Mouse (Mus musculus) monocyte, adult 5-6 weeks (primary cell): Measurements from ENCODE around the gene Pusl1. TPM values are rescaled to one million over a fixed set of nuclear protein-coding genes. Genes with fewer than 3 reads are reported as not detected.

ENCODE experiments used
- ATAC-seq: fragments of 153-309, 156-312 bp; replicated peaks from 2 replicates; pipeline ENCODE4 v1.8.0; 2017; ENCODE audit warnings: mild to moderate bottlenecking; ENCODE audit not compliant: low TSS enrichment, insufficient number of reproducible peaks, severe bottlenecking, poor library complexity, low FRiP score
- total RNA-seq: library from RNA; stranded (forward); fragments of 200-1000, 200-491, 200-594 nt; gene quantifications from 3 replicates; pipeline ENCODE4 v1.2.3, GENCODE M21; 2017

Pusl1 gene
- total RNA-seq, 1 experiment from 2014 or later: 3.8 TPM

GRCm38 (mm10) chr4:155849391-155849790, 42.2 kb downstream of the Pusl1 start:
- no peak for ATAC-seq

- ATAC-seq: no peak
Measured at GRCm38 (mm10) chr4:155848434-155849095, 43.0 kb downstream of the Pusl1 start.

GRCm38 (mm10) chr4:155847591-155848352, 43.8 kb downstream of the Pusl1 start:
- no peak for ATAC-seq

GRCm38 (mm10) chr4:155846871-155847578, 44.6 kb downstream of the Pusl1 start, which contains the start of gene Dvl1:
Dvl1 (plus strand) TSS chr4:155847402.
- ATAC-seq: peak; percentile 36

GRCm38 (mm10) chr4:155843231-155843630, 48.4 kb downstream of the Pusl1 start:
- ATAC-seq: no peak

- ATAC-seq: no peak
Measured at GRCm38 (mm10) chr4:155841651-155842270, 49.8 kb downstream of the Pusl1 start.

GRCm38 (mm10) chr4:155841003-155841454, 50.6 kb downstream of the Pusl1 start:
- peak; percentile 68 for ATAC-seq

GRCm38 (mm10) chr4:155840076-155841002, 51.2 kb downstream of the Pusl1 start:
- ATAC-seq: no peak

GRCm38 (mm10) chr4:155839483-155839910, 52.1 kb downstream of the Pusl1 start, which contains the start of gene Mxra8:
Mxra8 (plus strand) TSS chr4:155839680.
- ATAC-seq: no peak

GRCm38 (mm10) chr4:155838187-155839153, 53.1 kb downstream of the Pusl1 start:
- no peak for ATAC-seq

Other genes starting within 250 kb of the Pusl1 start
- gene Gm10563, start 246.4 kb downstream of the Pusl1 start, total RNA-seq: not detected in 3 replicates
- not detected in 3 replicates for gene Mmp23, start 238.4 kb downstream of the Pusl1 start, total RNA-seq
- 14.3 to 35.4 TPM (median 16.5 TPM) in 3 replicates for gene Mib2, start 222.6 kb downstream of the Pusl1 start, total RNA-seq
- 0.21 to 0.68 TPM (median 0.48 TPM) in 3 replicates for gene Fndc10, start 197.4 kb downstream of the Pusl1 start, total RNA-seq
- 131 to 171 TPM (median 143 TPM) in 3 replicates for gene Ssu72, start 187.0 kb downstream of the Pusl1 start, total RNA-seq
- 0.10 to 0.86 TPM in 2 of 3 replicates, not detected in the other for gene Tmem240, start 157.0 kb downstream of the Pusl1 start, total RNA-seq
- 24.8 to 30.3 TPM (median 26.4 TPM) in 3 replicates for gene Atad3a, start 130.7 kb downstream of the Pusl1 start, total RNA-seq
- 0.49 to 1.3 TPM in 2 of 3 replicates, not detected in the other for gene Vwa1, start 117.1 kb downstream of the Pusl1 start, total RNA-seq
- not detected in 3 replicates for gene Tmem88b, start 105.9 kb downstream of the Pusl1 start, total RNA-seq
- gene Ankrd65, start 101.3 kb downstream of the Pusl1 start, total RNA-seq: not detected in 3 replicates
- gene Mrpl20, start 88.9 kb downstream of the Pusl1 start, total RNA-seq: 39.1 to 56.7 TPM (median 44.1 TPM) in 3 replicates
- 228 to 239 TPM (median 228 TPM) in 3 replicates for gene Ccnl2, start 79.3 kb downstream of the Pusl1 start, total RNA-seq
- gene Aurkaip1, start 60.5 kb downstream of the Pusl1 start, total RNA-seq: 102 to 125 TPM (median 108 TPM) in 3 replicates
- 0.29 to 15.8 TPM (median 2.0 TPM) in 3 replicates for gene Mxra8, start 52.1 kb downstream of the Pusl1 start, total RNA-seq
- 18.8 to 30.1 TPM (median 27.0 TPM) in 3 replicates for gene Dvl1, start 44.4 kb downstream of the Pusl1 start, total RNA-seq
- gene Tas1r3, start 28.4 kb downstream of the Pusl1 start, total RNA-seq: 0.29 to 1.6 TPM (median 0.64 TPM) in 3 replicates
- 5.7 to 8.4 TPM (median 6.6 TPM) in 3 replicates for gene Cptp, start 22.3 kb downstream of the Pusl1 start, total RNA-seq
- 21.5 to 28.1 TPM (median 24.5 TPM) in 3 replicates for gene Ints11, start 22.2 kb downstream of the Pusl1 start, total RNA-seq
- gene Acap3, start within 50 bp of the Pusl1 start, total RNA-seq: 17.2 to 19.3 TPM (median 17.3 TPM) in 3 replicates
- 79.0 to 128 TPM (median 101 TPM) in 3 replicates for gene Ube2j2, start 52.0 kb upstream of the Pusl1 start, total RNA-seq
- 0.85 to 1.4 TPM in 2 of 3 replicates, not detected in the other for gene C1qtnf12, start 70.5 kb upstream of the Pusl1 start, total RNA-seq
- 2.8 to 3.5 TPM (median 3.1 TPM) in 3 replicates for gene B3galt6, start 100.9 kb upstream of the Pusl1 start, total RNA-seq
- gene Sdf4, start 101.1 kb upstream of the Pusl1 start, total RNA-seq: 300 to 351 TPM (median 344 TPM) in 3 replicates
- gene Tnfrsf4, start 122.1 kb upstream of the Pusl1 start, total RNA-seq: 1.8 to 6.6 TPM (median 5.3 TPM) in 3 replicates
- 29.2 to 74.7 TPM (median 38.4 TPM) in 3 replicates for gene Tnfrsf18, start 134.4 kb upstream of the Pusl1 start, total RNA-seq
- gene Ttll10, start 167.6 kb upstream of the Pusl1 start, total RNA-seq: not detected in 3 replicates
- gene 9430015G10Rik, start 218.2 kb upstream of the Pusl1 start, total RNA-seq: 5.7 to 20.4 TPM (median 15.4 TPM) in 3 replicates
- 0.39 TPM in 1 of 3 replicates, not detected in the others for gene Rnf223, start 238.7 kb upstream of the Pusl1 start, total RNA-seq